37 mouse cellular contexts compared by ENCODE assay signal in genomic region chr4:96825540-96826045, GRCm38 (mm10). TPM values are rescaled to one million over a fixed set of nuclear protein-coding genes. Genes with fewer than 3 reads are reported as not detected.
"Had no signal": no experiment of that assay in that cellular context is flagged by ENCODE, and none has a peak within 500 bp of the region (broad histone marks: within the 10 kb centered on the region; RNA-seq: fewer than 3 reads in every experiment).

No protein-coding gene starts in this region.

- H3K27me3 ChIP-seq: embryonic facial prominence, embryonic 12.5 days; embryonic facial prominence, embryonic 13.5 days; embryonic facial prominence, embryonic 15.5 days; forebrain, embryonic 12.5 days; forebrain, embryonic 13.5 days; forebrain, embryonic 15.5 days had no signal

- H3K4me3 ChIP-seq: embryonic facial prominence, embryonic 10.5 days; embryonic facial prominence, embryonic 12.5 days; embryonic facial prominence, embryonic 13.5 days; embryonic facial prominence, embryonic 15.5 days; erythroblast, embryonic 14.5 days; forebrain, embryonic 10.5 days; forebrain, embryonic 12.5 days; forebrain, embryonic 13.5 days; forebrain, embryonic 15.5 days; gastrocnemius, adult 2 months; heart, adult 2 months; heart, embryonic 10.5 days had no signal

- H3K9ac ChIP-seq: embryonic facial prominence, embryonic 12.5 days; embryonic facial prominence, embryonic 13.5 days; embryonic facial prominence, embryonic 15.5 days; forebrain, embryonic 12.5 days; forebrain, embryonic 13.5 days; forebrain, embryonic 15.5 days; forebrain, postnatal 0 days had no signal

- H3K27ac ChIP-seq: embryonic facial prominence, embryonic 10.5 days; embryonic facial prominence, embryonic 12.5 days; embryonic facial prominence, embryonic 13.5 days; embryonic facial prominence, embryonic 15.5 days; forebrain, embryonic 10.5 days; forebrain, embryonic 12.5 days; forebrain, embryonic 13.5 days; forebrain, embryonic 15.5 days; gastrocnemius, adult 2 months; heart, adult 2 months; heart, embryonic 10.5 days had no signal

- H3K36me3 ChIP-seq: embryonic facial prominence, embryonic 10.5 days; embryonic facial prominence, embryonic 12.5 days; embryonic facial prominence, embryonic 13.5 days; embryonic facial prominence, embryonic 15.5 days; forebrain, embryonic 10.5 days; forebrain, embryonic 12.5 days; forebrain, embryonic 15.5 days; heart, embryonic 10.5 days had no signal

- H3K9me3 ChIP-seq: embryonic facial prominence, embryonic 10.5 days; embryonic facial prominence, embryonic 12.5 days; embryonic facial prominence, embryonic 13.5 days; embryonic facial prominence, embryonic 15.5 days; forebrain, embryonic 10.5 days; forebrain, embryonic 12.5 days; forebrain, embryonic 13.5 days; forebrain, embryonic 15.5 days; heart, embryonic 10.5 days had no signal

- H3K4me2 ChIP-seq: embryonic facial prominence, embryonic 12.5 days; embryonic facial prominence, embryonic 13.5 days; embryonic facial prominence, embryonic 15.5 days; forebrain, embryonic 12.5 days; forebrain, embryonic 13.5 days; forebrain, embryonic 15.5 days; heart, embryonic 11.5 days had no signal

- ATAC-seq: forebrain, embryonic 13.5 days; forebrain, embryonic 14.5 days; forebrain, embryonic 15.5 days; forebrain, embryonic 16.5 days; forebrain, postnatal 0 days had no signal

- H3K4me1 ChIP-seq: embryonic facial prominence, embryonic 10.5 days; embryonic facial prominence, embryonic 12.5 days; embryonic facial prominence, embryonic 13.5 days; embryonic facial prominence, embryonic 15.5 days; forebrain, embryonic 10.5 days; forebrain, embryonic 12.5 days; forebrain, embryonic 13.5 days; forebrain, embryonic 15.5 days; heart, embryonic 10.5 days had no signal

- DNase-seq: cerebellum, postnatal 10 days; cerebellum, postnatal 14 days; cerebellum, postnatal 25 days; cerebellum, postnatal 36 days; embryo, embryonic 11 days; forebrain, postnatal 0 days; gastrocnemius, adult 2 months; gastrocnemius, postnatal 10 days; gastrocnemius, postnatal 14 days; gastrocnemius, postnatal 25 days; gastrocnemius, postnatal 36 days; heart, adult 11 months; heart, adult 18-20 months; heart, adult 2 months had no signal

RNA-seq across cellular contexts. Expression of gene Gm12695, which starts 40.6 kb away (rescaled TPM):
- total RNA-seq: common myeloid progenitor, adult 5-6 weeks; forebrain, postnatal 0 days; gastrocnemius, adult 18-20 months; gastrocnemius, adult 2 months; gastrocnemius, adult 8-10 months; gastrocnemius, postnatal 10 days; gastrocnemius, postnatal 14 days; gastrocnemius, postnatal 25 days; gastrocnemius, postnatal 36 days; gastrocnemius, postnatal 4 days; granulocyte monocyte progenitor cell, adult 5-6 weeks; heart, adult 18-20 months; heart, adult 2 months had no signal
- polyA plus RNA-seq: cortical plate, adult 2 months; embryonic facial prominence, embryonic 10.5 days; embryonic facial prominence, embryonic 11.5 days; embryonic facial prominence, embryonic 13.5 days; erythroblast, embryonic 14.5 days; forebrain, embryonic 10.5 days; forebrain, embryonic 11.5 days; forebrain, embryonic 14.5 days; forebrain, embryonic 15.5 days; frontal cortex, adult 2 months; gonadal fat pad, adult 2 months; heart, embryonic 10.5 days; heart, embryonic 11.5 days had no signal
